Mouse (Mus musculus) brown adipose tissue, adult 24 weeks (tissue): ENCODE measurements around the gene Pkhd1. TPM values are rescaled to one million over a fixed set of nuclear protein-coding genes. Genes with fewer than 3 reads are reported as not detected.
"Not testable (repeated sequence)": the region's sequence is repeated elsewhere in the genome, so short reads cannot be mapped to it uniquely, and the experiment has no call there.

Experiments used
- H3K27ac ChIP-seq: fragments of 200-500 bp; replicated peaks from 2 replicates; pipeline ENCODE4 v1.5.1; 2012; ENCODE audit warnings: low read depth, mild to moderate bottlenecking, low read length
- H3K4me1 ChIP-seq: fragments of 200-500 bp; 2 replicates; pipeline ENCODE4 v1.6.1; 2012; ENCODE audit warnings: low read length, mixed read lengths; ENCODE audit not compliant: control insufficient read depth, insufficient read depth, insufficient read length
- H3K4me3 ChIP-seq: fragments of 200-500 bp; 2 replicates; pipeline ENCODE4 v1.5.1; 2012; ENCODE audit warnings: low read depth, mild to moderate bottlenecking, low read length, moderate library complexity; ENCODE audit not compliant: insufficient read depth
- polyA plus RNA-seq: library from polyadenylated mRNA; stranded (reverse); fragments of >200 nt; gene quantifications from 2 replicates; pipeline ENCODE4 v1.2.4, GENCODE M21; 2012; ENCODE audit not compliant: missing spikeins, insufficient read depth, insufficient read length

Gene Pkhd1
- polyA plus RNA-seq, 1 experiment = not detected

DNA sequence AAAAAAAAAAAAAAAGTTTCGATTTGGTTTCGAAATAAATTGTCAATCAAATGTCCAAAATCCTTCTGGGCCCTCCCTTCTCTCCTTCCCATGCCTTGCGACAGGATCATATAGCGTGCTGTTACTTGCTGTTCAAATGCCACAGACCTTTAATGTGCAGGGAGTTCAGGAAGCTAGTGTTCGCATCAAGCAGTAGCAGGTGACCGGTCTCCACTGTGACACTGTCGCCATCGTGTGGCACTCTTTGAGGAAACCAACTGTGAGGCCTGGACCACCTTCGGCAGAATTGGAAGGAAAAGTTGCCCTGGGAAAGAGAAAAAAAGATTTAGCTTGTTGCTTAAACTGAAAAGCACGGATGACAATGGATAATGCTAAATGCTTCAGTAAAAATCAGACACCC lies 167.8 kb downstream of the Pkhd1 start:
- Histone ChIP-seq H3K27ac (no peak overlapping the region), H3K4me1 (no peaks in the 10 kb centered on the region), H3K4me3 (no peak overlapping the region)

- H3K4me3 ChIP-seq, H3K27ac ChIP-seq, H3K4me1 ChIP-seq: not testable (repeated sequence)
Measured at GRCm38 (mm10) chr1:20432026-20432425, 185.8 kb downstream of the Pkhd1 start.

DNA sequence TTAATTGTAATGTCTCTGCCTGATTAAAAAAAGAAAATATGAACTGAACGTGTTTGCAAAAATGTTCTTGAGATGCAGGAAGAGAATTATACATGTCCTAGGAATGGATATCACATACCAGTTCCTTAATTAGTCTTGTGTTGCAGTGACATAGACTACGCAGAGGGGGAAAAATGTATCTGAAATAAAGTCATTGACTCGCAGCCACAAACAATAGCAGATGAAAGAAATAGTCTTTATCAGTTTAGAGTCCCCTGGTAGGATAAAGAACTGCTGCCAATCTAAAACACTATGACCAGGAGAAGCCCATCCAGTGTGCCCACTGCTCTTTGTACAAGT lies 188.8 kb downstream of the Pkhd1 start:
- Histone ChIP-seq H3K4me1 (no peaks in the 10 kb centered on the region), H3K27ac (no peak overlapping the region), H3K4me3 (no peak overlapping the region)

- Histone ChIP-seq H3K4me1 (no peaks in the 10 kb centered on the region), H3K27ac (no peak overlapping the region), H3K4me3 (no peak overlapping the region)
Measured at GRCm38 (mm10) chr1:20428370-20429055, 189.4 kb downstream of the Pkhd1 start.

DNA sequence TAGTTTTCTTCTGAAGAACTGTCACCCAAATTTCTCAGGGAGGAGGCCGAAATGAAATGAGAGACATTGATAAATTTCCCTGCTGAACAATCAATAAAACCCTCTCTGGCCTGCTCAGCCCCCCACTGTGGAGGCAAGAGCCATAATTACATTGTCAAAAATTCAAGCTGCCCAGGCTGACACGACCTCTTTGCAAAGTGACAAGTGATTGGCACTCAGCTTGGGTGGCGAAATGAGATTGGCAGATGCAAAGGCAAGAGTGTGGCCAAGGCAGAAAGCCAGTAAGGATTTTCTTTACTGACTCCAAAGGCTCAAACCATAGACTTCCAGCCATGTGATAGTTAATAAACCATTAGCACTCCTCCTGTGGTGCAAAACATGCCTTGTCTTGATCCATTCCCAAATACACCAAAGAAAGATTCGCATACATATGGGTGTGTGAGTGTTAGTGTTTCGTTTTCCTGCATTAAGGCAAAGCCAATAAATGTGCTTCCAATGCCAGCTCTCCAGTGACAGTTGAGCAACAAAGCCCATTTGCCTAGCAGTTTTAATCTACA lies 208.4 kb downstream of the Pkhd1 start:
- Histone ChIP-seq H3K27ac (no peak overlapping the region), H3K4me1 (no peaks in the 10 kb centered on the region), H3K4me3 (no peak overlapping the region)

DNA sequence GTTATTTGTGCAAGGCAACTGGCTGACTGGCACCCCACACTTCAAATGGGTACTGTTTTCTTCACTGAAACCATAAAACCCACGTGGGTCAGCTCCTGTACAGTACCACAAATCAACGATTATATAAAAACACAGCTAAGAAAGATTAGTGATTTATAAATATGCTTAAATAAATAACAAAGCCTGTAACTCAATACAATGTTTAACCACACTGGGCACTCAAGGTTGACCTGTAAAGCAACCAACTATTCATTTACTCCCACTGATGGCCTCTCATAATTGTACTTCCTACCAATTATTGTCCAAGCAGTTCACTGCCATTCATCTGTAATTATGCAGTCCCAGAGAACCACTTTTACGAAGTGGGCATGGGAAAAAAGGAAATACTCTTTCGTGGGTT lies 219.5 kb downstream of the Pkhd1 start:
- no peak overlapping the region for H3K27ac ChIP-seq
- H3K4me1 ChIP-seq = no peaks in the 10 kb centered on the region
- H3K4me3 ChIP-seq = no peak overlapping the region

- H3K4me1 ChIP-seq = no peaks in the 10 kb centered on the region
- no peak overlapping the region for H3K4me3 ChIP-seq
- no peak overlapping the region for H3K27ac ChIP-seq
Measured at GRCm38 (mm10) chr1:20364437-20364836, 253.4 kb downstream of the Pkhd1 start.

- Histone ChIP-seq H3K27ac (no peak overlapping the region), H3K4me1 (no peaks in the 10 kb centered on the region), H3K4me3 (no peak overlapping the region)
Measured at GRCm38 (mm10) chr1:20344651-20345050, 273.2 kb downstream of the Pkhd1 start.

- Histone ChIP-seq H3K4me1 (no peaks in the 10 kb centered on the region), H3K4me3 (no peak overlapping the region)
Measured at GRCm38 (mm10) chr1:20311485-20311884, 306.4 kb downstream of the Pkhd1 start.

GRCm38 (mm10) chr1:20310925-20311324 lies 306.9 kb downstream of the Pkhd1 start:
- Histone ChIP-seq H3K27ac (no peak overlapping the region), H3K4me3 (no peak overlapping the region)

More at GRCm38 (mm10) chr1:20311485-20311884, 306.4 kb downstream of the Pkhd1 start:
- H3K27ac ChIP-seq = no peak overlapping the region

DNA sequence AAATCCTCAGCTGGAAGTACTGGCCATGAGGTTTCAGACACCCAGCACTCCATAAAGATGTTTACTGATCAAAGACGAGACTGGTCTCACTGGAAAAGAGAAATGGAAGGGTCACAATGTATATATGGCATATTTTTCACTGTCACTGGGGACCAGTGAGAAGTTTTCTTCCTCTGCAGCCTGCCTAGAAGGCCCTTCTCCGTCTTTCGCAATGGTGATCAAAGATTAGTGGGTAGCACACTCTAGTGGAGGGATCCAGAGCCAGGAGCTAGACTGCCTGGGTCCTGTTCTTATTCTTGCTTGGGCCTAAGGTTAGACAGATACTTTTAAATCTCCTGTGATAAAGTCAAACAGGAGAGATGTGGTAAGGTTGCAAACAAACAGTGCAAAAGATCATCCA lies 311.7 kb downstream of the Pkhd1 start:
- no peak overlapping the region for H3K4me3 ChIP-seq

More at GRCm38 (mm10) chr1:20310925-20311324, 306.9 kb downstream of the Pkhd1 start:
- H3K4me1 ChIP-seq = no peaks in the 10 kb centered on the region

DNA sequence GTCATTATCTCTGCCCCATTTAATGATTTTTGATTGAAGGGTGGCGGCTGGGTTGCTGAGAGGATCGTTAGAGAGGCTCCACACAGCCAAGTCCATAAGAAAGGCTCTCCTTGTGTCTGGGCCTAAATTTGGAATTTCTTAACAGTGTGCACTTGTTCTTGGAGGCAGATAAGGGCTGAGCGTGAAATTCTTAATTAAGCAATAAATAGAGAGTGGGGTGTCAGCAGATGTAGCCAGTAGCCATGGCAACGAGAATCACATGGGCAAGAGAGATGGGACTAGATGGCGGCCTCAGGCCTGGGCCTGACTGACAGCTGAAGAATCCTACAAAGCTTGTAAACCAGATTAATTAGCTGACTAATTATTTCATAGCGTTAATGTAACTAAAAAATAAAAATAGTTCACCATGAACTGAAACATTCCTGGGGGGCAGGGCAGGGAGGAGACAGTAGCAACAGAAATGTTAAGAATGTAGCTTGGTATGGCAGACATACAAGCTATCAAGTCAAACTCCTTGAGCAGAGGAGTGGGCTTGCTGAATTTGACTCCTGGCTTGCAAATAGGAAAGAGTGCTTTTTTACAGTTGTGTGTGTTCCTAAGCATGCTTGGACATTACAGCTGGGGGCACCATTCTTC lies 314.8 kb downstream of the Pkhd1 start:
- H3K4me3 ChIP-seq = no peak overlapping the region
- no peaks in the 10 kb centered on the region for H3K4me1 ChIP-seq
- no peak overlapping the region for H3K27ac ChIP-seq

More for the DNA sequence above, 311.7 kb downstream of the Pkhd1 start:
- no peaks in the 10 kb centered on the region for H3K4me1 ChIP-seq
- H3K27ac ChIP-seq = no peak overlapping the region

DNA sequence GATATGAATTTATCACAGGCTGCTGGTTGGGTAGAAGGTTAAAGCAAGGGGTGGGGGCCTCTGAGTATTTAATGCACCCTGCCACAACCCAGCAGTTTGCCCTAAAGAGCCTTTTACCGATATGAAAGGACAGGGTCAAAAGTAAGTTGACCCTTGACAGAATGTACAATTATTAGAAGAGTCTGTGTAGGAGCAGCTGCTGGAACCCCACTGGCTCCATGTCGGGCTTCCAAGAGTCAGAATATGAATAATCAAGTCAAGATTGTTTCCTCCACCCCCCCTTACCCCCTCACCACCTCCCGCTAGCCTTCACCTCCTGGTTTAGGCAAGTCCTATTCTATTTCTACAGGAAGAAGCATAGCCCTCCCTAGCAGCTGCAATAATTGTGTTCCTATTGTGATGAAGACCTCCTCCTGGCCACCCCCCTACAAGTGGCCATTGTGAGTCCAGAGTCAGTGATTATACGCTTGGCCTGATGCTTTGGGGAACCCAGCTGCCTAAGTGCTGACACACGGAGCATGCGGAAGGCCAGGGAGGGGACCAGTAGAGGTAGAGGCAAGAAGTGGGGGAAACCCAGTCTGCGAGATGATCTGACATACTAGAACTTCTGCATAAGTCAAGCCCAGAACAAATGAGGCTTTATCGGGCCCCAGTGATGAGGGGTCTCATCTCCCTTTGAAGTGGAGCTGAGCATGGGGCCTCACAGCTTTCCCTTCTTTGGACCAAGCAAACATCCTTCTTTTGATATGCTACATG lies 315.5 kb downstream of the Pkhd1 start:
- Histone ChIP-seq H3K4me3 (no peak overlapping the region), H3K27ac (no peak overlapping the region), H3K4me1 (no peaks in the 10 kb centered on the region)

DNA sequence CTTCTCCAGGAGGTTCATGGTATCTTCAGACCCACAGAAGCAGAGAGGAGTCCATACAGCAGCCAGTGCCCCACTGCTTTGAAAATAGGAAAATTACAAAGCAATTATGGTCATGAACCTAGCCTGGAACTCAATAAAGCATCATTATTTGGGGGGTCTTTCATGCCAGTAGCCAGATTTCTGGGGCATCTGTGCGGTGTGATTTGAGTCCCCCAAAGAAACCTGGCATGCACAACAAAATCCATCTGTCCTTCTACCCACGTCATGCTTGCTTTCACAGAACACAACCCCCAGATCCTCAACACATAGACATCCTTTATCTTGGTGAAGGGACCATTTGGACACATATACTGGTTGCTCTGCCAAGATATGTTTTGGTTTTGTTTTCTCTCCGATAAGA lies 316.2 kb downstream of the Pkhd1 start:
- Histone ChIP-seq H3K4me3 (no peak overlapping the region), H3K27ac (no peak overlapping the region), H3K4me1 (no peaks in the 10 kb centered on the region)

GRCm38 (mm10) chr1:20288696-20289095 lies 329.2 kb downstream of the Pkhd1 start:
- H3K4me1 ChIP-seq = no peaks in the 10 kb centered on the region
- H3K27ac ChIP-seq = no peak overlapping the region

More at GRCm38 (mm10) chr1:20288696-20289095, 329.2 kb downstream of the Pkhd1 start:
- no peak overlapping the region for H3K4me3 ChIP-seq
